Mouse (Mus musculus) heart, embryonic 15.5 days (tissue): ENCODE data around the gene Hes6. TPM values are rescaled to one million over a fixed set of nuclear protein-coding genes. Genes with fewer than 3 reads are reported as not detected.

Experiments used
- ATAC-seq: fragments of 200-750 bp; cut with Nextera tagmentation; replicated peaks from 2 replicates; pipeline ENCODE4 v1.8.0; 2017; ENCODE audit warnings: low read depth, moderate TSS enrichment; ENCODE audit not compliant: insufficient number of reproducible peaks, insufficient read depth, low FRiP score
- H3K27ac ChIP-seq: fragments of 300-500 bp; sonication (generic); 2 replicates; pipeline ENCODE4 v1.5.1; 2015; ENCODE audit warnings: mild to moderate bottlenecking, inconsistent platforms
- H3K27me3 ChIP-seq: fragments of 300-500 bp; sonication (generic); 2 replicates; pipeline ENCODE4 v1.6.1; 2015; ENCODE audit warnings: inconsistent platforms
- H3K36me3 ChIP-seq: fragments of 300-500 bp; sonication (generic); 2 replicates; pipeline ENCODE4 v1.6.1; 2015; ENCODE audit warnings: mild to moderate bottlenecking, inconsistent platforms
- H3K4me1 ChIP-seq: fragments of 300-500 bp; sonication (generic); replicated peaks from 2 replicates; pipeline ENCODE4 v1.6.1; 2015; ENCODE audit warnings: inconsistent platforms
- H3K4me2 ChIP-seq: fragments of 300-500 bp; sonication (generic); 2 replicates; pipeline ENCODE4 v1.6.1; 2015; ENCODE audit warnings: inconsistent platforms, mild to moderate bottlenecking, moderate library complexity
- H3K4me3 ChIP-seq: fragments of 300-500 bp; sonication (generic); 2 replicates; pipeline ENCODE4 v1.5.1; 2015; ENCODE audit warnings: mild to moderate bottlenecking, inconsistent platforms
- H3K9ac ChIP-seq: fragments of 300-500 bp; sonication (generic); 2 replicates; pipeline ENCODE4 v1.6.1; 2015; ENCODE audit warnings: mild to moderate bottlenecking, inconsistent platforms
- H3K9me3 ChIP-seq: fragments of 300-500 bp; sonication (generic); replicated peaks from 2 replicates; pipeline ENCODE4 v1.6.1; 2016; ENCODE audit warnings: inconsistent platforms
- WGBS: fragments of 180-500 bp; shearing (Covaris S2); methylation state at CpG from one replicate; pipeline ENCODE4 v1.1.7; 2015; ENCODE audit warnings: mixed read lengths; 5-methylcytosine and 5-hydroxymethylcytosine counted together
- polyA plus RNA-seq: library from polyadenylated mRNA; unstranded; fragments of >200 nt; fragmentation: Nextera tagmentation; extraction: Ambion mirVana; gene quantifications from 2 replicates; pipeline ENCODE4 v1.2.1, GENCODE M21; 2015

The Hes6 gene
- polyA plus RNA-seq, 1 experiment from 2014 or later = 72.4 TPM

DNA sequence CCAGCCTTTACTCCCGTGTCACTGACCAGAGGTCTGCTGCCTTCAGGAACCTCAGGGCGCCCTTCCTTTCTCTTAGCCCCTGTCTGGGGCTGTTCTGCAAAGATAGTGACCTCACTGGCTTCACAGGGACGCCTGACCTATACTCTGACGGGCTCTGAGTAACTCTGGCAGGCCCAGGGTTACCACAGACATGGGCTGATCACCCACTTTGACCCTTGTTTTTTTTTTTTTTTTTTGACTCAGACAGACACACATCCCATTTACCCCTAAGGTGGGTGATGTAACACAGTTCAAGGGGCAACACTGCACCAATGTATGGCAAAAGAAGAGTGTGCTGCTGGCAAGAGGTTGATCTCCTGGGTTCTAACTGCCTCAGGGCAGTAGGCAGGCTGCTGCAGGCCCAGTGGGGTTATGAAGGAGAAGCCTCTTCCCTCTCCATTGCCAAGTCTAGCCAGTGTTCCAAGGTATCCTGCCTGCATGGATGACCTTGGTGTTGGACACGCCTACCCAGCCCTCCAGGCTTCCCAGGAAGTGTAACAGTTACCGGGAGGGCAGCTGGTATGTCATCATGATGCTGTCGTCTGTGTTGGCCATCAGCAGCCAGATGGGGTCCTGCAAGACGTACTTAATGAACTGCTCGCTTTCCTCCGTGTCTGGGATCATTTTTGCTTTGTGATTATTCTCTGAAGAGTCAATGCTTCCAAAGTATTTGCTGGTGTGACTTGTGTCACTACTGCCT lies 6.2 kb upstream of the Hes6 start:
- ATAC-seq = no peak
- WGBS = 60% methylated on average over 10 of the region's 10 CpGs
- Histone ChIP-seq H3K9ac (no peak overlapping the region), H3K4me1 (peaks cover 6% of the 10 kb centered on the region), H3K9me3 (no peaks in the 10 kb centered on the region), H3K27me3 (no peaks in the 10 kb centered on the region), H3K36me3 (peaks cover 27% of the 10 kb centered on the region), H3K4me3 (no peak overlapping the region), H3K4me2 (no peak overlapping the region), H3K27ac (no peak overlapping the region)

DNA sequence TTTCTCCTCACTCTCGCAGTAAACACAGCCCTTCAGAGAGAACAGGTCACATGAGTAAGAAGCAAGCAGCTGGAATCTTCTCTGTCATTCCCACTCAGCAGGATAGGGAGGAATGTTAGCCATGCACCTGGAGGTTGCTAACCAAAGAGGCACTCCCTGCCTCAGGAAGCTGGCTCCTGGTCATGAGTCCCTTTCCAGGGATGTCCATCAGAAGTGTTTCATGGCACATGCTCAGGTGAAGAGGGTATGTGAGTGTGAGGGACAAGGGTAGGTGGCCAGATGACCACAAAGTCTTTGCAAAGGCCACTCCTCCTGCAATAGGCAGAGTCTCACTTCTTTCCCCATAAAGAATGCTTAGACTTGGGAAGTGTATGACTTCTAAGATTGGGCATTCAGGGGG lies 4.2 kb upstream of the Hes6 start:
- ATAC-seq = no peak
- H3K27me3 ChIP-seq = no peaks in the 10 kb centered on the region
- 54% methylated on average over 1 of the region's 1 CpGs for WGBS
- peaks cover 18% of the 10 kb centered on the region for H3K4me1 ChIP-seq
- H3K9me3 ChIP-seq = no peaks in the 10 kb centered on the region
- no peak overlapping the region for H3K4me2 ChIP-seq
- no peak overlapping the region for H3K4me3 ChIP-seq
- H3K36me3 ChIP-seq = peaks cover 18% of the 10 kb centered on the region
- no peak overlapping the region for H3K27ac ChIP-seq
- H3K9ac ChIP-seq = no peak overlapping the region

DNA sequence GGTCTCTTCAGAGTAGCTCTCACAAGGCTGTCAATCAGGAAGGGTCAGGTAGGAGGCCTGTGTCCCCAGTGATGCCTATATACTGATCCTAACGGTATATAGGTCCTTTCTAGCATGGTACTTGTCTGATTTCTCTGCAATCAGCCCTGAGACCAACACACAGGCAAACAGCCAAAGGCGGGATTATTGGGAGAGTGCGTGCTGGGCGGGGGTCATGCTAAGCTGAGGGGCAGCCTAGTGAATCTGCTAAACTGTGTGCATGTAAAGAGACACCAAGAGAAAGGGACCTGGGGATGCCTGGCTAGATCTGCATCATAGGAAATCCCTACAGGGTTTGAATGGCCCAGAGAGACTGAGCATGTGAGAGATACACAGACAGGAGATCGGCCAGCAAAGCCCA lies 1.5 kb upstream of the Hes6 start:
- no peak for ATAC-seq
- H3K4me2 ChIP-seq = no peak overlapping the region
- no peaks in the 10 kb centered on the region for H3K27me3 ChIP-seq
- WGBS = 75% methylated on average over 5 of the region's 5 CpGs
- H3K27ac ChIP-seq = peak overlapping the region; percentile 97
- H3K4me1 ChIP-seq = peaks cover 33% of the 10 kb centered on the region
- no peak overlapping the region for H3K4me3 ChIP-seq
- H3K9me3 ChIP-seq = no peaks in the 10 kb centered on the region
- H3K36me3 ChIP-seq = peaks cover 9% of the 10 kb centered on the region
- H3K9ac ChIP-seq = peak overlapping the region; percentile 52; the same call in 1 of the 2 replicates

DNA sequence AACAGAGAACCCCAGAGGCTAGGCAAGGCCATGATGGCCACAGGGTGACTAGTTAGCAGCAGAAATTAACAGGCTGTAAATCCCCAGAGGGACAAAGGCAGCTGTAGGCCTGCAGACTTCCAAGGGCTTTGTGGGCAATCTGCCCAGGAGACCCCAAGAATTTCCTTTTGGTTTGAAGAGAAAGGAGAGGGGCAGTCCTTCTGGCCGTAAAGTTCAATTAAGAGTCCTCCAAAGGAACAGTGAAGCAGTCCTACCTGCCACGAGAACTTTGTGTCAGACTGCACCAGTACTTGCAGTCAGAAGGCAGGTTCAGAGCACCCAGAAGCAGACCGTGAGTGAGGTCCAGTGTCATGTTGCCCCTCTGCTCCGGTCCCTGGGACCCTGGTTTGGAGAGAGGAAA lies 1.1 kb upstream of the Hes6 start:
- 52% methylated on average over 4 of the region's 4 CpGs for WGBS
- peaks cover 9% of the 10 kb centered on the region; the same call in 1 of the 2 replicates for H3K36me3 ChIP-seq
- no peak overlapping the region; the same call in 1 of the 2 replicates for H3K4me3 ChIP-seq
- peak overlapping the region; percentile 97 for H3K27ac ChIP-seq
- H3K9ac ChIP-seq = peak overlapping the region; percentile 52
- H3K4me1 ChIP-seq = peaks cover 33% of the 10 kb centered on the region
- no peaks in the 10 kb centered on the region for H3K9me3 ChIP-seq
- no peak for ATAC-seq
- peak overlapping the region; percentile 98 for H3K4me2 ChIP-seq
- no peaks in the 10 kb centered on the region for H3K27me3 ChIP-seq

DNA sequence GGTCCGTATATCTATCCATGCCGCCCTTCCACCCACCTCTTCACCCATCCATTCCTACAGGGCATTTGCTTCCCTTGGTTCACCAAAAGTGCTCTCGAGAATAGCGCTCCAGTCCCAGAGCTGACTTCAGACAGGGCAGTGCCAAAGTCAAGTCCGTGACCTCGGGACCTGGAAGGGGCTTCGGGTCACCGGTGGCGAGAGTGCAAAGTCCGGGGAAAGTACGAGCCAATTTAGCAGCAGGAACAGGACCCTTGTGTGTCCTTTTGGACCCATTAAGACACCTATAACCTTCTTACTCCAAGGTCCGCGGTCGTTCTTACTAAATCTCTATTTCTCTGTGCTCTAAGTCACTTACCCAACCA lies 321 bp downstream of the Hes6 start:
- Histone ChIP-seq H3K9ac (peak overlapping the region; percentile 52), H3K27ac (peak overlapping the region; percentile 97), H3K9me3 (no peaks in the 10 kb centered on the region), H3K4me3 (peak overlapping the region; percentile 86), H3K27me3 (no peaks in the 10 kb centered on the region), H3K36me3 (peaks cover 9% of the 10 kb centered on the region; the same call in 1 of the 2 replicates), H3K4me1 (peaks cover 33% of the 10 kb centered on the region), H3K4me2 (peak overlapping the region; percentile 98)
- no peak for ATAC-seq
- under 1% methylated on average over 14 of the region's 14 CpGs for WGBS

DNA sequence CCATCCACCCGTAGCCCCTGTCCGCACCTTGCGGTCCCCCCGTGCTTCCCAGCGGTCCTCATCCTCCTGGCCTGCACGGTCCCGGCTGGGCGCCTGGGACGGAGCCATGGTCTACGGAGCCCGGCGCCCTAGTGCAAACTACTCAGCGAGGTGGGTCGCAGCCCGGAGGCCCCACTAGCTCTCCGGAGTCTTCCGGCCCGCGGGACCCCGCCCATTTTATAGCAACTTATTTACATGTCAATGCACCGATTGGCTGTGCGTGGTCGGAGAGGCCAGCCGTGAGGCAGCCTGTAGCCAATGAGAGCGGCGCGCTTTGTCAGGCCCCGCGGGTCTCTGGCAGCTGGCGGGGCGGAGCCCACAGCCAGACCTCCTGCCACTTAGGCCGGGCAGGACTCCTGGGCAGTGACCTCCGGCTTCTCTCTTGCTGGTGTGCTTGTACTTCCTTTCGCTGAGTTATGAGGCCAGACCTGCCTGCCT lies 770 bp downstream of the Hes6 start:
- Histone ChIP-seq H3K4me1 (peaks cover 33% of the 10 kb centered on the region), H3K27ac (peak overlapping the region; percentile 97), H3K27me3 (no peaks in the 10 kb centered on the region), H3K4me2 (peak overlapping the region; percentile 98), H3K9me3 (no peaks in the 10 kb centered on the region), H3K4me3 (peak overlapping the region; percentile 86), H3K9ac (peak overlapping the region; percentile 82), H3K36me3 (peaks cover 9% of the 10 kb centered on the region; the same call in 1 of the 2 replicates)
- under 1% methylated on average over 34 of the region's 34 CpGs for WGBS
- ATAC-seq = peak; percentile 92

DNA sequence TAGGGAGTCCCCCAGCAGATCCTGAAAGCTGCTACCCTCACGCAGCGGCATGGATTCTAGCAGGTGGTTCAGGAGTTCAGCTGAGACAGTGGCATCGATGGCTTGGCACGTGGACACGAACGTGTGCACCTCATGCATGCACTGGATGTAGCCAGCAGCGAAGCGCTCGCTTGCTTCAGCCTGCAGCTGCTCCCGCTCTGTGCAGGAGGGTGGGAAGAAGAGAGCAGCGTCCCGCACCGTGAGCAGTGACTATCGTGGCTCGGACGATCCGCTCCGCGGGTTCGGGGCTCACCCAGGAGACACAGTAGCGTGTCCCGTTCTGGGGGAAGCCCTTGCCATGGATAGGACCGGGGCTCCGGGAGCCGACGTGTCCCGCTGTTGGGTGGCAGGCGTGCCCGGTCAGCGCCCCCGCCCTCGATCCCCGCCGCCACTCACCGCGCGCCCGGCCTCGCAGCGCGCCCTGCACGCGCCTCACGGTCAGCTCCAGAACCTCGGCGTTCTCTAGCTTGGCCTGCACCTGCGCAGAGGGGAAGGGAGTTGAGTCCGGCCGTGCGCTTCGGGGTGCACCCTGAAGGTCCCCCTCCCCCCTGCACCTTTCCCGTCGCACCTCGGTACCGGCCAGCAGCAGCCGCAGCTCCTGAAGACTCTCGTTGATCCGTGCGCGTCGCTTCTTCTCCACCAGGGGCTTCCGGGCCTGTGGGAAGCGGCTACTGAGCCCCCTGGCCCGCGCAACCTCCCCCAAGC lies 1.4 kb downstream of the Hes6 start:
- peak overlapping the region; percentile 86 for H3K4me3 ChIP-seq
- H3K9ac ChIP-seq = peak overlapping the region; percentile 82
- H3K4me1 ChIP-seq = peaks cover 33% of the 10 kb centered on the region
- ATAC-seq = peak; percentile 7; the same call in 1 of the 2 replicates
- H3K27ac ChIP-seq = peak overlapping the region; percentile 97
- H3K27me3 ChIP-seq = no peaks in the 10 kb centered on the region
- H3K36me3 ChIP-seq = peaks cover 7% of the 10 kb centered on the region; the same call in 1 of the 2 replicates
- no peaks in the 10 kb centered on the region for H3K9me3 ChIP-seq
- H3K4me2 ChIP-seq = peak overlapping the region; percentile 98
- 5% methylated on average over 64 of the region's 65 CpGs for WGBS

DNA sequence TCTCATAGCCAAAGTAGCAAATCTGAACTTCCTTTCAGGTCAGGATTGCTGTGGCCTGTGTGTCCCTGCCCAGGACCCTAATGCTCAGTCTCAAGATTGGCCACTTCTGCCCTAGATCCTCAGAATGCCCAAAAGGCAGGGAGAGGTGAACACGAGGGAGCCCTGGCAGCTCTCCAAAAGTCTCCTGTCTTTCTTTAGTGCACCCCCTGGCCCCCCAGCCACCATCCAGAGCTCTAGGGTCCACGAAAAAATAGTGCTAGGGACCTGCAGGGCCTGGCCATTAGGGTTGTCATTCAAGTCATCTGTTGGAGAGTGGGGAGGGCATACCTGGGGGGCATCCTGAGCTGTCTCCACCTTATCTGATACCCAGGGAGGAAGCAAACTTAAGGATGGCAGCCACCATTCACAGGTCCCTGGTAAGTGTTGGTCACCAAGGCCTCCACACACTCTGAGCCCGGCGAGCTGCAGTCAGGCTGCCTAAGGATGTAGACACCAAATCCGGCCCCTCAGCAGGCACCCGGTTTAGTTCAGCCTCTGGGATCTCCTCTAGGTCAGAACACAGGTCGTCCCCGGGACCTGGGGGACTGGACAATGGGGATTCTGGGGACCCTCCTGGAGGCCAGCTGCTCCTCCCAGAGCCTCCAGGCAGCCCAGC lies 2.1 kb downstream of the Hes6 start:
- Histone ChIP-seq H3K4me3 (peak overlapping the region; percentile 86), H3K27me3 (no peaks in the 10 kb centered on the region), H3K9ac (peak overlapping the region; percentile 82), H3K4me2 (peak overlapping the region; percentile 98), H3K9me3 (no peaks in the 10 kb centered on the region), H3K4me1 (peaks cover 33% of the 10 kb centered on the region), H3K36me3 (0 out of 2 replicates have a peak, but pooled peaks cover under 1% of the 10 kb centered on the region), H3K27ac (peak overlapping the region; percentile 97; the same call in 1 of the 2 replicates)
- WGBS = 67% methylated on average over 8 of the region's 8 CpGs
- ATAC-seq = no peak

DNA sequence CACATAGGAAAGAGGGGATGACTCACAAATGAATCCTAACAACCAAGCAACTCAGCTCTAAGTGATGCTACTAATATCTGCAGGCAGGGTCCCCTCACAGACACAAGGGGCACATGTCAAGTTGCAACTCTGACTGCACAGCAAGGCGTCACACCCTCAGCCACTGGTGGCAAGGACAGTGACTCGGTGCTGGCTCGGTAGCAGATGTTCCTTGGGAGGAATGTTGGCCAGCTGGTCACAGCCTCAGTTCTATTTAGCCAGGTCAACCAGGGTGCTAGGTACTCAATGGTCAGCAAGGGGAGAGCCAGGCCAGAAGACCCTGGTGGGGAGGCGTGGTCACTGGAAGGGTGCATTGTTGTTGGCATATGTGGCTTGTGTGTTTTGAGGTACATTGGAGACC lies 6.0 kb downstream of the Hes6 start:
- no peak overlapping the region for H3K4me2 ChIP-seq
- WGBS = 80% methylated on average over 4 of the region's 4 CpGs
- no peak overlapping the region for H3K9ac ChIP-seq
- H3K4me3 ChIP-seq = no peak overlapping the region
- H3K9me3 ChIP-seq = no peaks in the 10 kb centered on the region
- peaks cover 15% of the 10 kb centered on the region for H3K4me1 ChIP-seq
- H3K27me3 ChIP-seq = no peaks in the 10 kb centered on the region
- no peaks in the 10 kb centered on the region for H3K36me3 ChIP-seq
- H3K27ac ChIP-seq = no peak overlapping the region
- no peak for ATAC-seq

DNA sequence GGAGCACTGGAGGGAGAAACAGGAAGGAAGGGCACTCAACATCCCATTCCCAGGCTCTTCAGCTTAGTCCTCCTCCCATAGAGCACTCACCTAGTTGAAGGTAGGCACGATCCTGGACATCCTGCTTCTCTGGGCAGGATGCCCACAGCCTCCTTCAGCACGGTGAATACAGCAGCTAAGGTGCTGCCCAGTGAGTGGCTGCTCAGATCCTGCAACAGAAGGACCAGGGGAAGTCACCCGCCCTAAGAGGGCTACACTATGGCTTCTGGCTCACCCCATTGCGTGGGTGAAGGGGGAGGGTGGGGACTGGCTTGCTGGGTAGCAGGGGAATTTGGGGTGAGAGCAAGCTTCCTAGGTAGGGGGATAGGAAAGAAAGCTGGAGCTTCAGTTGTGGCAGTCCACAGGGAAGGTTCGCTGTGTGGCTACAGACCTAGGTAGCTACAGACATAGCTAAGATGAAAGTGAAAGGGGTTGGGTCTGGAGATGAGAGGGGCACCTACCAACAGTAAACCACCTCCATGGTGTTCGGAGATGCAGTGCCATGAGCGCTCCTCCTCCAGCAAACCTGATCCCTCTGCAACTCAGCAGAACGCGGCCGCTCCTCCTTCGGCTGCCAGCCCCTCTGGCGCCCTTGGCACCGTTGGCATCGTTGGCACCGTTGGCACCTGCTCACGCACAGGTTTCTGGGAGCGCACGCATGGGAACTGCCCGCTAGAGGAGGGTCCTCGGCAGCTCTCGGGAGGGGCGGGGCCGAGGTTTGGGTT lies 8.2 kb downstream of the Hes6 start:
- H3K4me2 ChIP-seq = no peak overlapping the region
- H3K27ac ChIP-seq = no peak overlapping the region
- ATAC-seq = no peak
- H3K4me3 ChIP-seq = no peak overlapping the region
- H3K27me3 ChIP-seq = no peaks in the 10 kb centered on the region
- H3K36me3 ChIP-seq = no peaks in the 10 kb centered on the region
- WGBS = 51% methylated on average over 23 of the region's 23 CpGs
- H3K9me3 ChIP-seq = no peaks in the 10 kb centered on the region
- H3K9ac ChIP-seq = no peak overlapping the region
- H3K4me1 ChIP-seq = no peaks in the 10 kb centered on the region
